Mouse (Mus musculus) CD4-positive, CD25-positive, alpha-beta regulatory T cell, adult 4 months (primary cell): Measurements from ENCODE around the gene Iqschfp. TPM values are rescaled to one million over a fixed set of nuclear protein-coding genes. Genes with fewer than 3 reads are reported as not detected.

Experiments
- ATAC-seq: one replicate; pipeline ENCODE4 v1.8.0; 2017
- polyA plus RNA-seq, 2 experiments: library from polyadenylated mRNA; unstranded; fragments of 100-300 nt; shearing (Covaris generic); gene quantifications; one replicate each; pipeline ENCODE4 v1.2.1; 2017

Gene Iqschfp
- polyA plus RNA-seq, 2 experiments from 2014 or later: not detected

GRCm38 (mm10) chr3:68542944-68543501 lies 651.0 kb downstream of the Iqschfp start:
- ATAC-seq: no peak

- no peak for ATAC-seq
Observed at GRCm38 (mm10) chr3:68544811-68545210, 652.8 kb downstream of the Iqschfp start.

GRCm38 (mm10) chr3:68545898-68546297 lies 653.9 kb downstream of the Iqschfp start:
- no peak for ATAC-seq

- ATAC-seq: no peak
Observed at GRCm38 (mm10) chr3:68555087-68555662, 663.1 kb downstream of the Iqschfp start.

GRCm38 (mm10) chr3:68556891-68557290 lies 664.9 kb downstream of the Iqschfp start:
- ATAC-seq: no peak

- ATAC-seq: no peak
Observed at GRCm38 (mm10) chr3:68558744-68559143, 666.7 kb downstream of the Iqschfp start.

GRCm38 (mm10) chr3:68560057-68560456 lies 668.0 kb downstream of the Iqschfp start:
- ATAC-seq: no peak

GRCm38 (mm10) chr3:68562838-68563237 lies 670.8 kb downstream of the Iqschfp start:
- no peak for ATAC-seq

GRCm38 (mm10) chr3:68563922-68564321 lies 671.9 kb downstream of the Iqschfp start:
- ATAC-seq: no peak

GRCm38 (mm10) chr3:68564978-68565674 lies 673.1 kb downstream of the Iqschfp start:
- no peak for ATAC-seq

- ATAC-seq: no peak
Observed at GRCm38 (mm10) chr3:68565675-68566055, 673.6 kb downstream of the Iqschfp start.

GRCm38 (mm10) chr3:68567581-68567980 lies 675.5 kb downstream of the Iqschfp start:
- ATAC-seq: no peak

- ATAC-seq: no peak
Observed at GRCm38 (mm10) chr3:68568149-68568548, 676.1 kb downstream of the Iqschfp start.

GRCm38 (mm10) chr3:68568716-68569115 lies 676.7 kb downstream of the Iqschfp start:
- ATAC-seq: no peak

- ATAC-seq: no peak
Observed at GRCm38 (mm10) chr3:68570319-68570718, 678.3 kb downstream of the Iqschfp start.

- ATAC-seq: no peak
Observed at GRCm38 (mm10) chr3:68572249-68573225, 680.5 kb downstream of the Iqschfp start.

- ATAC-seq: no peak
Observed at GRCm38 (mm10) chr3:68573226-68573624, 681.2 kb downstream of the Iqschfp start.

- no peak for ATAC-seq
Observed at GRCm38 (mm10) chr3:68574097-68574496, 682.1 kb downstream of the Iqschfp start.

- ATAC-seq: no peak
Observed at GRCm38 (mm10) chr3:68574565-68574964, 682.5 kb downstream of the Iqschfp start.

GRCm38 (mm10) chr3:68575636-68576340 lies 683.8 kb downstream of the Iqschfp start:
- no peak for ATAC-seq

GRCm38 (mm10) chr3:68576431-68576830 lies 684.4 kb downstream of the Iqschfp start:
- no peak for ATAC-seq

GRCm38 (mm10) chr3:68576948-68577347 lies 684.9 kb downstream of the Iqschfp start:
- no peak for ATAC-seq
